Mouse (Mus musculus): Measurements from ENCODE around the gene Pex6. TPM values are rescaled to one million over a fixed set of nuclear protein-coding genes. Genes with fewer than 3 reads are reported as not detected.

Pex6 gene
- total RNA-seq, 2 experiments from 2014 or later, result 52.7 to 53.5 TPM

- no peak for DNase-seq (ENCODE audit: extremely low spot score in 1 of 2, low spot score in 1 of 2)
Measured at GRCm38 (mm10) chr17:46699245-46699644, 12.0 kb upstream of the Pex6 start.

GRCm38 (mm10) chr17:46699912-46700311 lies 11.4 kb upstream of the Pex6 start:
- no peak for DNase-seq (ENCODE audit: extremely low spot score in 1 of 2, low spot score in 1 of 2)

- peak in 1 of 2 experiments; percentile 16 for DNase-seq (ENCODE audit: extremely low spot score in 1 of 2, low spot score in 1 of 2)
Measured at GRCm38 (mm10) chr17:46701489-46701888, 9.8 kb upstream of the Pex6 start.

- DNase-seq (ENCODE audit: extremely low spot score in 1 of 2, low spot score in 1 of 2), result no peak
Measured at GRCm38 (mm10) chr17:46702100-46702499, 9.2 kb upstream of the Pex6 start.

- DNase-seq (ENCODE audit: extremely low spot score in 1 of 2, low spot score in 1 of 2), result no peak
Measured at GRCm38 (mm10) chr17:46702506-46702905, 8.8 kb upstream of the Pex6 start.

- no peak for DNase-seq (ENCODE audit: extremely low spot score in 1 of 2, low spot score in 1 of 2)
Measured at GRCm38 (mm10) chr17:46703971-46704886, 7.0 kb upstream of the Pex6 start.

- DNase-seq (ENCODE audit: extremely low spot score in 1 of 2, low spot score in 1 of 2), result peak; percentile 79 to 84
Measured at GRCm38 (mm10) chr17:46704887-46705835, 6.1 kb upstream of the Pex6 start, which contains the start of gene Ppp2r5d. Ppp2r5d (minus strand) TSS chr17:46705111.

GRCm38 (mm10) chr17:46706375-46707089 lies 4.7 kb upstream of the Pex6 start:
- no peak for DNase-seq (ENCODE audit: extremely low spot score in 1 of 2, low spot score in 1 of 2)

- peak in 1 of 2 experiments; percentile 41 for DNase-seq (ENCODE audit: extremely low spot score in 1 of 2, low spot score in 1 of 2)
Measured at GRCm38 (mm10) chr17:46711612-46712271, 479 bp downstream of the Pex6 start.

- DNase-seq (ENCODE audit: extremely low spot score in 1 of 2, low spot score in 1 of 2), result no peak
Measured at GRCm38 (mm10) chr17:46712442-46712841, 1.2 kb downstream of the Pex6 start.

- DNase-seq (ENCODE audit: extremely low spot score in 1 of 2, low spot score in 1 of 2), result no peak
Measured at GRCm38 (mm10) chr17:46713849-46714248, 2.6 kb downstream of the Pex6 start.

- no peak for DNase-seq (ENCODE audit: extremely low spot score in 1 of 2, low spot score in 1 of 2)
Measured at GRCm38 (mm10) chr17:46714756-46715481, 3.7 kb downstream of the Pex6 start.

GRCm38 (mm10) chr17:46721077-46721476 lies 9.8 kb downstream of the Pex6 start:
- DNase-seq (ENCODE audit: extremely low spot score in 1 of 2, low spot score in 1 of 2), result no peak

- DNase-seq (ENCODE audit: extremely low spot score in 1 of 2, low spot score in 1 of 2), result no peak
Measured at GRCm38 (mm10) chr17:46724477-46725084, 13.3 kb downstream of the Pex6 start.

- no peak for DNase-seq (ENCODE audit: extremely low spot score in 1 of 2, low spot score in 1 of 2)
Measured at GRCm38 (mm10) chr17:46725273-46725672, 14.0 kb downstream of the Pex6 start.

GRCm38 (mm10) chr17:46725731-46726645 lies 14.7 kb downstream of the Pex6 start:
- DNase-seq (ENCODE audit: extremely low spot score in 1 of 2, low spot score in 1 of 2), result no peak

GRCm38 (mm10) chr17:46727271-46727670 lies 16.0 kb downstream of the Pex6 start:
- no peak for DNase-seq (ENCODE audit: extremely low spot score in 1 of 2, low spot score in 1 of 2)

GRCm38 (mm10) chr17:46728021-46728420 lies 16.8 kb downstream of the Pex6 start:
- peak in 1 of 2 experiments; percentile 31 for DNase-seq (ENCODE audit: extremely low spot score in 1 of 2, low spot score in 1 of 2)

All from layer of hippocampus, postnatal 25 days (tissue).